Mouse (Mus musculus): ENCODE results near the gene Lrrc38. TPM values are rescaled to one million over a fixed set of nuclear protein-coding genes. Genes with fewer than 3 reads are reported as not detected.

Gene Lrrc38
- total and polyA plus RNA-seq, 3 experiments = not detected

- H3K9me3 ChIP-seq (replicated peaks; ENCODE audit: low read length) = peaks cover 5% of the 10 kb centered on the region
- no peaks in the 10 kb centered on the region for H3K4me1 ChIP-seq (ENCODE audit: control insufficient read depth in 1 of 2, insufficient read depth in 2 of 2)
- no peaks in the 10 kb centered on the region for H3K36me3 ChIP-seq (replicated peaks in 1 of 2; ENCODE audit: control insufficient read depth in 1 of 2, insufficient read depth in 1 of 2, low read length in 1 of 2)
- no peak overlapping the region for H3K4me2 ChIP-seq (ENCODE audit: insufficient read depth, low read depth, poor library complexity, severe bottlenecking)
- no peak for DNase-seq (ENCODE audit: extremely low read depth)
- in situ Hi-C loops (cut with MboI; ENCODE audit: low pct_ligation_motif_present, low pct_unique_long_range_greater_than_20kb, low sequenced_read_pairs) = no loop called here
- no peak overlapping the region for H3K9ac ChIP-seq (ENCODE audit: insufficient read depth, low read depth)
- H3K4me3 ChIP-seq (replicated peaks in 1 of 3; ENCODE audit: low read depth in 2 of 3, low read length in 2 of 3, poor library complexity in 1 of 3) = no peak overlapping the region
- no peaks in the 10 kb centered on the region for H3K79me2 ChIP-seq (replicated peaks; ENCODE audit: control insufficient read depth, extremely low read depth, insufficient read depth, poor library complexity, severe bottlenecking)
- dilution Hi-C loops (cut with MboI; ENCODE audit: extremely low pct_ligation_motif_present, extremely low pct_unique_long_range_greater_than_20kb, low sequenced_read_pairs) = no loop called here
- H3K27ac ChIP-seq (ENCODE audit: insufficient read depth, low read depth) = no peak overlapping the region
- no peak for TF ChIP-seq PAX5 (IDR thresholded peaks at IDR 0.05; ENCODE audit: low read length)
- TF ChIP-seq ZC3H11A (IDR thresholded peaks at IDR 0.05; ENCODE audit: low read depth, low read length) = no peak
- no peak for TF ChIP-seq CHD1 (IDR thresholded peaks at IDR 0.05; ENCODE audit: low read depth, low read length)
- TF ChIP-seq TCF12 (IDR thresholded peaks at IDR 0.05; ENCODE audit: low read depth, low read length) = no peak
- no peak for TF ChIP-seq SIN3A (IDR thresholded peaks at IDR 0.05; ENCODE audit: low read length)
- no peak for TF ChIP-seq UBTF (IDR thresholded peaks at IDR 0.05; ENCODE audit: low read depth, low read length)
- TF ChIP-seq MYC (IDR thresholded peaks at IDR 0.05; ENCODE audit: low read depth, low read length) = no peak
- TF ChIP-seq POLR2A (IDR thresholded peaks at IDR 0.05; ENCODE audit: low read depth, low read length) = no peak
- peaks cover 55% of the 10 kb centered on the region for H3K27me3 ChIP-seq (replicated peaks)
Measured at GRCm38 (mm10) chr4:143313299-143313698, 36.3 kb upstream of the Lrrc38 start.

DNA sequence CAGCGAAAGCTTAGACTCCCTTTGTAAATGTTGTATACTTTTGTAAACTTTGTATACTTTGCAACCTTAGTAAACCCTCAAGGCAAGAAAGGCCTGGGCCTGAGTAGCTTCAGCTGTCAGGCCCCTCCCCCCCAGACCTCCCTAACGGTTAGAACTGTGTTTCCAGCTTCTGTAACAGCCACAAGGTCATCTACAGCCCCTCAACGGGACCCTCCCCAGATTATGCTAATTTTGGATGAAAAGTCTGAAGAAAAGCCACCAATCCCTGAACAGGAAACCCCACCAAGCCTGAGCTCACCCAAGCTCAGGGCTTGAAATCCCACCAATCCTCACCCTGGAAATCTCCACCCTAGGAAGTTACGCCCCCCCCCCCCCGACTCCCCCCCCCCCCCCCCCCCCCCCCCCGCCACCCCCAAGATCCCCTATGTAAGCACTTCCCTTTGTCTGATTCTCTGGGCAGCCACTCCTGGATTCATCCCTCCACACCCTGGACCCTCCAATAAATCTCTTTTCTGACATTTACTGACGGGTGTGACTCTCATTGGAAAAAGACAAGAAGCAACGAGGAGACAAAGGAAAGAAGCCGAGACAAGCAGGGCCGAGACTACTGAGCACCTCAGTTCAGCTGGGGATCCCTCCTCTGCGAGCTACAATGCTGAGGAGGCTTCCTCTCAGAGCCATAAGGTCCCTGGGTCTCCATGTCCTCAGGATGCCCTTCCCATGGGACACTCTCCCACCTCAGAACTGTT is 25.2 kb upstream of the Lrrc38 start:
- no peaks in the 10 kb centered on the region; a peak in 1 of 4 replicates for H3K4me1 ChIP-seq (ENCODE audit: control insufficient read depth in 1 of 2, insufficient read depth in 2 of 2)
- H3K27me3 ChIP-seq (replicated peaks) = peaks cover 42% of the 10 kb centered on the region
- no peak for DNase-seq (ENCODE audit: extremely low read depth)
- in situ Hi-C loops (cut with MboI; ENCODE audit: low pct_ligation_motif_present, low pct_unique_long_range_greater_than_20kb, low sequenced_read_pairs) = no loop called here
- H3K9me3 ChIP-seq (replicated peaks; ENCODE audit: low read length) = peaks cover 14% of the 10 kb centered on the region
- H3K4me3 ChIP-seq (replicated peaks in 1 of 3; ENCODE audit: low read depth in 2 of 3, low read length in 2 of 3, poor library complexity in 1 of 3) = no peak overlapping the region
- dilution Hi-C loops (cut with MboI; ENCODE audit: extremely low pct_ligation_motif_present, extremely low pct_unique_long_range_greater_than_20kb, low sequenced_read_pairs) = no loop called here
- H3K27ac ChIP-seq (ENCODE audit: insufficient read depth, low read depth) = no peak overlapping the region
- TF ChIP-seq SIN3A (IDR thresholded peaks at IDR 0.05; ENCODE audit: low read length) = no peak
- no peak for TF ChIP-seq IRF4 (IDR thresholded peaks at IDR 0.05; ENCODE audit: low read depth, low read length)
- no peak for TF ChIP-seq JUN (IDR thresholded peaks at IDR 0.05; ENCODE audit: insufficient read depth, low read depth, low read length)
- TF ChIP-seq ELF1 (IDR thresholded peaks at IDR 0.05; ENCODE audit: low read depth, low read length) = no peak
- no peak for TF ChIP-seq MXI1 (IDR thresholded peaks at IDR 0.05; ENCODE audit: low read depth, low read length)
- TF ChIP-seq RCOR1 (conservative IDR thresholded peaks at IDR 0.05; ENCODE audit: low read depth, low read length) = no peak
- H3K36me3 ChIP-seq (replicated peaks in 1 of 2; ENCODE audit: control insufficient read depth in 1 of 2, insufficient read depth in 1 of 2, low read length in 1 of 2) = no peaks in the 10 kb centered on the region
- H3K4me2 ChIP-seq (ENCODE audit: insufficient read depth, low read depth, poor library complexity, severe bottlenecking) = no peak overlapping the region
- H3K9ac ChIP-seq (ENCODE audit: insufficient read depth, low read depth) = no peak overlapping the region
- no peaks in the 10 kb centered on the region for H3K79me2 ChIP-seq (replicated peaks; ENCODE audit: control insufficient read depth, extremely low read depth, insufficient read depth, poor library complexity, severe bottlenecking)
